Mouse (Mus musculus) skeletal muscle tissue, postnatal 0 days (tissue): ENCODE measurements around the gene Hspa12a. TPM values are rescaled to one million over a fixed set of nuclear protein-coding genes. Genes with fewer than 3 reads are reported as not detected.

Experiments used
- microRNA-seq, 2 experiments: library from miRNA; unstranded; fragments of <30 nt; microRNA quantifications; one replicate each; pipeline ENCODE4; 2016
- polyA plus RNA-seq: library from polyadenylated mRNA; unstranded; fragments of >200 nt; fragmentation: Nextera tagmentation; extraction: Ambion mirVana; gene quantifications from 2 replicates; pipeline ENCODE4 v1.2.1, GENCODE M21; 2015

Gene Hspa12a
- polyA plus RNA-seq: 3.3 and 4.4 TPM in 2 replicates

DNA sequence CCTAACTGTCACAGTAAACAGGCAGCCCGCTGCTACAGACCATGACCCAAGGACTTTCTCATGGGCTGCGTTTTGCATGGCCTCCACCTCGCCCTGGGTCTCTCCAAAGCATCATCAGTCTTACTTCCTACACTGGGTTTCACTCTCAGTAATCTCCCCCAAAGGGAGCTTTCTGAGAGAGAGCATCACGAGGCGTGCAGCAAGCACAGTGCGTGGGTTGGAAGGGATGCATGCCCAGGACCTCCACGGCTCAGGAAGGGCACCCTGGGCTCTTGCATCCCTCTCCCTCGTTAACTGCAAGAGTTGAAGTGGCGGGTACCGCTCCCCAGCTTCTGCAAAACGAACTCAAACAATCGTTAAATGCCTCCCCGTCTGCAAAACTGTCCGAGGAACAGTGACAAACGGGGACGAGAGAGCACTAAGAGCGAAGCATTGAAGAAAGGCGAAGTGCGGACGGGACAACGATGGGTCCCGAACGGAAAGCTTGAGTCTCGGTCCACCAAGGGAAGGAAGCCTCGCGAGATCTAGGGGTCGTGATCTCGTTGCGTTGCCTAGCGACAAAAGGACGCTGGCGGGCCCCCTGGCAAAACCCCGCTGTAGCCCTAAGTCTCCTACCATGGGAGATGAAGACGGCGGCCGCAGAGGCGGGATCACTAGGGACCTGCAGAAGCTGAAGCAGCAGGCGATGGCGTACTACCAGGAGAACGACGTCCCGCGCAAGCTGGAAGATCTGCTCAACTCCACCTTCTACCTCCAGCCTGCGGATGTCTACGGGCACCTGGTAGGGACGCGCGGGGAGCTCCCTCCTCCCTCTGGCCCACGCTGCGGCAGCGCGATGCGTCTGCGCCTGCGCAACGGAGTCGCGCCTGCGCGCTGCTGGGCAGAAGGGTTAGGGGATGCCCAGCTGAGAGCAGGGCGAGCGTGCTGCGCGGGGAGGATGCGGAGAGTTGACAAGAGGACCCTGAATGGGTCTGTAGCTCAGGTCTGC is at the start of gene Hspa12a, which contains the start of gene Eno4:
Gene Hspa12a (minus strand): TSS at position 814 of the 988 bp plus-strand sequence.
Gene Eno4 (plus strand): TSS at position 585 of the 988 bp plus-strand sequence.

DNA sequence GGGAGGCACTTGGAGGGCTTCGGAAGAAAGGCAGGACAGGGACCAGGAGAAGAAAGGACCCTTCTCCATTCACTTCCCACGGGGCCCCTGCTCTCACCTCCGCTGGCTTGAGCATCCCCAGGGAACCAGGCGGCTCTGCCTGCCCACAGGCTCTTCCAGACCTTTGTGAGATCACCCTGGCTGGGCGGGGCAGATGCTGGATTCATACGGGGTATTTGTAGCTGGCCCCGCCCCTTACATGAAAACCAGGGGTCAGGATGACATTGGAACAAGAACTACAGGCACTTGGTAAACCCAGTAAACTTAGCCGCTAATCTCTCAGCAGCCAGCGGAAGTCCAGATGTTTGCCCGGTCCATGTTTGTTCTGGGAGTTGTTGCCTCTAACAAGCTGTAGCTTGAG is 149.2 kb downstream of the Hspa12a start, which contains the start of gene 1700019N19Rik:
Gene 1700019N19Rik (minus strand): TSS at position 178 of the 400 bp plus-strand sequence.

DNA sequence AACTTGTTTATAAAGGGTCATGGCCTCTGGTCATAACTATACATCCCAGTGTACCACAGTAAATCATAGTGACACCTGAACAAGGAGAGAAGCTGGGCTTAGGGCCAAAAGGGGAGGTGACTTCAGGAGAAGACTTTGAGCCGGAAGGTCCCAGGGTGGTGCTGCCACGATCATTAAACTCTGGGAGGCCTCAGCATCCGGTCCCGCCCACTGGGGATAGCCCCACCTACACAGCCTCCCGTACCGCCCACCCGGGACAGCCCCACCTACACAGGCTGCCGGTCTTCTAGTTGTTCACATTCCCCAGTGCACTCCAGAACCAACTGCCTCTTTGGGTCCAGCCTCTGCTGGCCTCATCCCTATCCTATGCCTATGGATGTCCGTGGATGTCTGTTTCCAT is 184.0 kb downstream of the Hspa12a start, which contains the start of gene Pnliprp2:
Gene Pnliprp2 (plus strand): TSS at position 297 of the 400 bp plus-strand sequence.

Small RNA genes within 50 kb of the gene (microRNA-seq; reads per million reads assigned to microRNA genes)
- 0.64 to 0.91 reads per million in 2 experiments for gene Mir3086

Other genes starting within 250 kb of the Hspa12a start
- not detected in 2 replicates for gene Pnliprp1, start 214.8 kb downstream of the Hspa12a start, polyA plus RNA-seq
- gene Pnliprp2, start 183.9 kb downstream of the Hspa12a start, polyA plus RNA-seq: not detected in 2 replicates
- gene 1700019N19Rik, start 149.2 kb downstream of the Hspa12a start, polyA plus RNA-seq: not detected in 2 replicates
- gene Eno4, start 229 bp downstream of the Hspa12a start, polyA plus RNA-seq: not detected in 2 replicates
- gene Shtn1, start 132.4 kb upstream of the Hspa12a start, polyA plus RNA-seq: 1.2 and 1.7 TPM in 2 replicates
- gene Vax1, start 226.4 kb upstream of the Hspa12a start, polyA plus RNA-seq: not detected in 2 replicates